Mouse (Mus musculus): ENCODE results near the gene Anxa6. TPM values are rescaled to one million over a fixed set of nuclear protein-coding genes. Genes with fewer than 3 reads are reported as not detected.

Gene Anxa6
- polyA plus RNA-seq (2014; fragmentation: Nextera tagmentation; extraction: Ambion mirVana), result 90.1 and 91.8 TPM in 2 replicates

- WGBS, result under 1% methylated on average over 41 of the region's 41 CpGs
- H3K4me2 ChIP-seq (ENCODE audit: low read depth), result peak within 1 kb of the TSS; percentile 89
- no peak within 1 kb of the TSS for H3K27ac ChIP-seq (ENCODE audit: low read depth, low read length)
- peak within 1 kb of the TSS; percentile 61 for H3K9ac ChIP-seq (ENCODE audit: low read length)
- no peaks in the 10 kb centered on the region for H3K9me3 ChIP-seq (ENCODE audit: control insufficient read depth, low read length)
- H3K27me3 ChIP-seq (ENCODE audit: control insufficient read depth, insufficient read depth, low read length), result no peaks in the 10 kb centered on the region
- ATAC-seq (ENCODE audit: insufficient read depth, low FRiP score, low TSS enrichment) (peak; percentile 91), DNase-seq (ENCODE audit: low spot score) (peak; percentile 76)
- no peaks in the 10 kb centered on the region; the same call in 1 of the 2 replicates for H3K4me1 ChIP-seq (ENCODE audit: control insufficient read depth, insufficient read depth, low read length)
- no peaks in the 10 kb centered on the region for H3K36me3 ChIP-seq (ENCODE audit: control insufficient read depth, insufficient read depth, low read length)
- H3K4me3 ChIP-seq (ENCODE audit: low read depth, low read length), result peak within 1 kb of the TSS; percentile 49
Observed at GRCm38 (mm10) chr11:55033040-55033660, at the start of gene Anxa6. Gene Anxa6 (minus strand): TSS chr11:55033445.

- Histone ChIP-seq H3K27ac (ENCODE audit: low read depth, low read length) (no peak overlapping the region), H3K4me2 (ENCODE audit: low read depth) (no peak overlapping the region), H3K4me1 (ENCODE audit: control insufficient read depth, insufficient read depth, low read length) (peaks cover 11% of the 10 kb centered on the region), H3K36me3 (ENCODE audit: control insufficient read depth, insufficient read depth, low read length) (no peaks in the 10 kb centered on the region), H3K4me3 (ENCODE audit: low read depth, low read length) (no peak overlapping the region), H3K27me3 (ENCODE audit: control insufficient read depth, insufficient read depth, low read length) (0 out of 2 replicates have a peak, but pooled peaks cover 4% of the 10 kb centered on the region), H3K9me3 (ENCODE audit: control insufficient read depth, low read length) (no peaks in the 10 kb centered on the region), H3K9ac (ENCODE audit: low read length) (no peak overlapping the region)
- DNase-seq (ENCODE audit: low spot score) (no peak), ATAC-seq (ENCODE audit: insufficient read depth, low FRiP score, low TSS enrichment) (no peak)
- 93% methylated on average over 9 of the region's 9 CpGs for WGBS
Observed at GRCm38 (mm10) chr11:55081206-55081605, 48.0 kb upstream of the Anxa6 start.

GRCm38 (mm10) chr11:55079180-55079579, 45.9 kb upstream of the Anxa6 start:
- no peaks in the 10 kb centered on the region for H3K36me3 ChIP-seq (ENCODE audit: control insufficient read depth, insufficient read depth, low read length)
- peaks cover 11% of the 10 kb centered on the region for H3K4me1 ChIP-seq (ENCODE audit: control insufficient read depth, insufficient read depth, low read length)
- H3K27ac ChIP-seq (ENCODE audit: low read depth, low read length), result no peak overlapping the region
- H3K9ac ChIP-seq (ENCODE audit: low read length), result no peak overlapping the region
- ATAC-seq (ENCODE audit: insufficient read depth, low FRiP score, low TSS enrichment) (no peak), DNase-seq (ENCODE audit: low spot score) (no peak)
- H3K27me3 ChIP-seq (ENCODE audit: control insufficient read depth, insufficient read depth, low read length), result 0 out of 2 replicates have a peak, but pooled peaks cover 4% of the 10 kb centered on the region
- H3K4me3 ChIP-seq (ENCODE audit: low read depth, low read length), result no peak overlapping the region
- no peaks in the 10 kb centered on the region for H3K9me3 ChIP-seq (ENCODE audit: control insufficient read depth, low read length)
- no peak overlapping the region for H3K4me2 ChIP-seq (ENCODE audit: low read depth)
- 72% methylated on average over 4 of the region's 4 CpGs for WGBS

- ATAC-seq (ENCODE audit: insufficient read depth, low FRiP score, low TSS enrichment) (no peak), DNase-seq (ENCODE audit: low spot score) (no peak)
- 66% methylated on average over 3 of the region's 3 CpGs for WGBS
- H3K36me3 ChIP-seq (ENCODE audit: control insufficient read depth, insufficient read depth, low read length), result no peaks in the 10 kb centered on the region
- H3K27ac ChIP-seq (ENCODE audit: low read depth, low read length), result no peak overlapping the region
- no peak overlapping the region for H3K4me3 ChIP-seq (ENCODE audit: low read depth, low read length)
- H3K4me1 ChIP-seq (ENCODE audit: control insufficient read depth, insufficient read depth, low read length), result peaks cover 11% of the 10 kb centered on the region
- H3K27me3 ChIP-seq (ENCODE audit: control insufficient read depth, insufficient read depth, low read length), result 0 out of 2 replicates have a peak, but pooled peaks cover 4% of the 10 kb centered on the region
- H3K4me2 ChIP-seq (ENCODE audit: low read depth), result 0 out of 2 replicates have a peak overlapping the region, but pooled peaks have one; percentile 94
- H3K9ac ChIP-seq (ENCODE audit: low read length), result no peak overlapping the region
- no peaks in the 10 kb centered on the region for H3K9me3 ChIP-seq (ENCODE audit: control insufficient read depth, low read length)
Observed at GRCm38 (mm10) chr11:55078502-55078901, 45.3 kb upstream of the Anxa6 start.

GRCm38 (mm10) chr11:55077331-55078231, 44.3 kb upstream of the Anxa6 start, which contains the start of gene Ccdc69:
Gene Ccdc69 (minus strand): TSS chr11:55078131.
- H3K9ac ChIP-seq (ENCODE audit: low read length), result peak within 1 kb of the TSS; percentile 63
- WGBS, result under 1% methylated on average over 50 of the region's 50 CpGs
- ATAC-seq (ENCODE audit: insufficient read depth, low FRiP score, low TSS enrichment), result 0 out of 2 replicates have a peak, but pooled peaks have one; percentile 53
- H3K27me3 ChIP-seq (ENCODE audit: control insufficient read depth, insufficient read depth, low read length), result 0 out of 2 replicates have a peak, but pooled peaks cover 4% of the 10 kb centered on the region
- peak; percentile 65 for DNase-seq (ENCODE audit: low spot score)
- H3K9me3 ChIP-seq (ENCODE audit: control insufficient read depth, low read length), result no peaks in the 10 kb centered on the region
- H3K4me1 ChIP-seq (ENCODE audit: control insufficient read depth, insufficient read depth, low read length), result peaks cover 11% of the 10 kb centered on the region
- no peak within 1 kb of the TSS for H3K27ac ChIP-seq (ENCODE audit: low read depth, low read length)
- H3K4me3 ChIP-seq (ENCODE audit: low read depth, low read length), result peak within 1 kb of the TSS; percentile 38
- peak within 1 kb of the TSS; percentile 94 for H3K4me2 ChIP-seq (ENCODE audit: low read depth)
- no peaks in the 10 kb centered on the region for H3K36me3 ChIP-seq (ENCODE audit: control insufficient read depth, insufficient read depth, low read length)

- no peak overlapping the region for H3K9ac ChIP-seq (ENCODE audit: low read length)
- no peak overlapping the region for H3K27ac ChIP-seq (ENCODE audit: low read depth, low read length)
- no peak for ATAC-seq (ENCODE audit: insufficient read depth, low FRiP score, low TSS enrichment)
- H3K9me3 ChIP-seq (ENCODE audit: control insufficient read depth, low read length), result no peaks in the 10 kb centered on the region
- no peaks in the 10 kb centered on the region for H3K36me3 ChIP-seq (ENCODE audit: control insufficient read depth, insufficient read depth, low read length)
- H3K4me1 ChIP-seq (ENCODE audit: control insufficient read depth, insufficient read depth, low read length), result peaks cover 11% of the 10 kb centered on the region
- 0 out of 2 replicates have a peak, but pooled peaks cover 4% of the 10 kb centered on the region for H3K27me3 ChIP-seq (ENCODE audit: control insufficient read depth, insufficient read depth, low read length)
- 86% methylated on average over 5 of the region's 5 CpGs for WGBS
- DNase-seq (ENCODE audit: low spot score), result no peak
- H3K4me2 ChIP-seq (ENCODE audit: low read depth), result no peak overlapping the region
- H3K4me3 ChIP-seq (ENCODE audit: low read depth, low read length), result no peak overlapping the region
Observed at GRCm38 (mm10) chr11:55076234-55076633, 43.0 kb upstream of the Anxa6 start.

GRCm38 (mm10) chr11:55075602-55076001, 42.4 kb upstream of the Anxa6 start:
- Histone ChIP-seq H3K9ac (ENCODE audit: low read length) (no peak overlapping the region), H3K4me1 (ENCODE audit: control insufficient read depth, insufficient read depth, low read length) (peaks cover 11% of the 10 kb centered on the region), H3K27ac (ENCODE audit: low read depth, low read length) (no peak overlapping the region), H3K36me3 (ENCODE audit: control insufficient read depth, insufficient read depth, low read length) (no peaks in the 10 kb centered on the region), H3K27me3 (ENCODE audit: control insufficient read depth, insufficient read depth, low read length) (0 out of 2 replicates have a peak, but pooled peaks cover 4% of the 10 kb centered on the region), H3K9me3 (ENCODE audit: control insufficient read depth, low read length) (no peaks in the 10 kb centered on the region), H3K4me3 (ENCODE audit: low read depth, low read length) (no peak overlapping the region), H3K4me2 (ENCODE audit: low read depth) (no peak overlapping the region)
- no peak for DNase-seq (ENCODE audit: low spot score)
- 85% methylated on average over 2 of the region's 2 CpGs for WGBS
- ATAC-seq (ENCODE audit: insufficient read depth, low FRiP score, low TSS enrichment), result no peak

GRCm38 (mm10) chr11:55073191-55073590, 39.9 kb upstream of the Anxa6 start:
- Histone ChIP-seq H3K4me3 (ENCODE audit: low read depth, low read length) (no peak overlapping the region), H3K27ac (ENCODE audit: low read depth, low read length) (no peak overlapping the region), H3K4me2 (ENCODE audit: low read depth) (no peak overlapping the region), H3K9ac (ENCODE audit: low read length) (no peak overlapping the region), H3K36me3 (ENCODE audit: control insufficient read depth, insufficient read depth, low read length) (no peaks in the 10 kb centered on the region), H3K9me3 (ENCODE audit: control insufficient read depth, low read length) (no peaks in the 10 kb centered on the region), H3K27me3 (ENCODE audit: control insufficient read depth, insufficient read depth, low read length) (0 out of 2 replicates have a peak, but pooled peaks cover under 1% of the 10 kb centered on the region), H3K4me1 (ENCODE audit: control insufficient read depth, insufficient read depth, low read length) (peaks cover 9% of the 10 kb centered on the region)
- DNase-seq (ENCODE audit: low spot score) (no peak), ATAC-seq (ENCODE audit: insufficient read depth, low FRiP score, low TSS enrichment) (no peak)
- 81% methylated on average over 10 of the region's 10 CpGs for WGBS

Data from neural tube, embryonic 11.5 days (tissue).